Mouse (Mus musculus): ENCODE data around the gene Thap2.

Thap2 gene

DNA sequence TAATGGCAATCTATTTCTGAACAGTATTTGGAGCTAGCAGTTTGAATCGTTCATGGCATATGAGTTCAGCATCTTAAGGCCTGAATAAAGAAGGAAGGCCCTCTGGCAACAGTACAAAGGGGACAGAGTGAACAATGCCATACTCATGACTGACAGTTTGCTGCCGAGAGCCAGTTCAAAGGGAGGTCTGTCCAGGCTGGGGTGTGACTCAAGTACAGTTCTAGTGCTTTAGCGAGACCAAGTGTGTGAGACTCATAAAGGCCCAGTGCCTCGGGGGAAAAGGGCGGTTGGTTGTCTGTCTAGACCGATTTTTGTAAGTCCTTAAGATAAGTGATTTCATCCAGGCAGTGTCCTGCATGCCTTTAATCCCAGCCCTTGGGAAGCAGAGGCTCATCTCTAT lies 29.7 kb downstream of the Thap2 start:
- DNase-seq (ENCODE audit: low spot score), result no peak

DNA sequence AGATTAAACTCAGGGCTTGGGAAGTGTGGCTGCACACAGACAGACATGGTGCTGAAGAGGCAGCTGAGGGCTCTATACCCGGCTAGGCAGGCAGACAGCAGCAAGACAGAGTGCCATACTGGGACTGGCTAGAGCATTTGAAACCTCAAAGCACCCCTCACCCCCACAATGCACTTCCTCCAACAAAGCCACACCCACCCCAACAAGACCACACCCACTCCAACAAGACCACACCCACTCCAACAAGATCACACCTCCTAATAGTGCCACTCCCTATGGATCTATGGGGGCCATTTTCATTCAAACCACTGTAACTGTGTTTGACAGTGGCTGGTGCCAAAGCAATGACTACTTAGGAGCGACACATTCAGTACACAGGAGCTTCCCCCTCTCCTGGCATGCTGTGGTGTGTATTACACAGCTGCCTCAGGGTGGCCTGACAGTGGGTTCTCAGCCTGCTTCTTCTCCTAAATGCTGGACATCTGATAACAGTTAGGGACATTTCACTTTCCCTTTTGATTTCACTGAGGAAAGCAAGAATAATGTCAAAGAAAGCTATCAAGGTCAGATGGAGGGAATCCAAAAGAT lies 33.3 kb downstream of the Thap2 start:
- no peak for DNase-seq (ENCODE audit: low spot score)

- DNase-seq (ENCODE audit: low spot score), result no peak
Measured at GRCm38 (mm10) chr10:115349509-115349908, 34.7 kb downstream of the Thap2 start.

DNA sequence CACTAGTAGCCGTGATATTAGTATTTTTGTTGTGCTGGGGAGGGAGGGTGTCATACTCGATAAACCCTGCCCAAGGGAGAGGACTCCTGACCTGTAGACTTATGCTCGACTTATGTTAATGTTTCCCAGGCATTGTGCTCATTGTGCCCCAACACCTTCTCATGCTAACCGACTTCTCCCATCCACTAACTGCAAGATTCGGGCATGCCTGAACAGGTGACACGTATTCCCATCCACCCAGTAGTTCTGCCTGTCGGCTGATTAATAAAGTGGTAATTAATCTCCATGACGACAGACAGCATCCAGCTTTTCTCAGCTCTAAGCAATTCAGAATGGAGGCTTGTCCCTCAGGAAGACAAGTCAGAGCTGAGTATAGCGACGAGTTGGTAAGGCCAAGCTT lies 35.2 kb downstream of the Thap2 start:
- DNase-seq (ENCODE audit: low spot score), result no peak

DNA sequence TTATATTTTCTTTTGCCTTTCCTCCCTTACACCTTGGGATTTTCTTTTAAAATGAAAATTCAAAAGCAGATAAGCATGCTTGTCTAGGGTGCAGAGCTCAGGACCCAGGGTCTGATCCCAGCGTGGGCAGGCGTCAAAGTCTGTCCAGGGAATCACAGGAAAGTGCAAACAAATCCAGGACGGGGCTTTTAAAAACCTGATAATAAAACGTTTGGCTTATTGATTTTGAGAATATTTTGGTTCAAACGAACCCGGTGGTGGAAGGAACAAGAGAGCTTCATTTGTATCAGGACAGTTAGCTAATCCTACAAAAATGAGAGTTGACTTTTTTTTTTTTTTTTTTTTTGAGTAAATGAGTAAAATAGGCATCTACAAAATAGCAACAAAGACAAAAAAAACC lies 36.1 kb downstream of the Thap2 start:
- DNase-seq (ENCODE audit: low spot score), result no peak

- no peak for DNase-seq (ENCODE audit: low spot score)
Measured at GRCm38 (mm10) chr10:115346444-115346843, 37.8 kb downstream of the Thap2 start.

DNA sequence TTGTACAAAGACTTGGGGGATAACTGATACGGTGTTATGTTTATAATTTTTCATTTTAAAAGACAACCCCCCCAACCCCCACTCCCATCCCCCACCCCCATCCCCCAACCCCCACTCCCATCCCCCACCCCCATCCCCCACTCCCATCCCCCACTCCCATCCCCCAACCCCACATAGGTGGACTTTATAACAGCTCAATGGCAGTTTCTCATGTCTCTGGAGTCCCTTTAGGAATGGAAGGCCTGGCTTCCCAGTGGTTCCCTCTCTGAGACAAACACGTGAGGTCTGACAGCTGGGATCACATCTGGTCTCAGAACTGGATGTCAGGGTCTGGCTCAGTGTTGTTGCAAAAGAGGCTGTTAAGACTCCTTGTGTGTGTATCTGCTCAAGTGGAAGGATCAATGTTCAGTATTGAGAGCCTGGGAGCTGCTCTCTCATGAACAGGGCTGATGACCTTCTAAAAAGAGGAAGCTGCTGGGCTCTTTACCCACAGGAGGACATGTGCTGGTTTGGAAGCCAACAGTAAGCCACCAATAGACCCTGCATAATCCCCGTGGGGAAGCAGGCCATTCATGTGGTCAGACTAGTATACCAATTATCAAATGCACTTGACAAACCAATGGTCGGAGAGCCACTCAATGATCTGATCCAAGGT lies 41.3 kb downstream of the Thap2 start:
- no peak for DNase-seq (ENCODE audit: low spot score)

- no peak for DNase-seq (ENCODE audit: low spot score)
Measured at GRCm38 (mm10) chr10:115339820-115340328, 44.4 kb downstream of the Thap2 start.

GRCm38 (mm10) chr10:115336901-115337300 lies 47.3 kb downstream of the Thap2 start:
- no peak for DNase-seq (ENCODE audit: low spot score)

- DNase-seq (ENCODE audit: low spot score), result no peak
Measured at GRCm38 (mm10) chr10:115333528-115333927, 50.7 kb downstream of the Thap2 start.

GRCm38 (mm10) chr10:115332997-115333396 lies 51.2 kb downstream of the Thap2 start:
- DNase-seq (ENCODE audit: low spot score), result no peak

GRCm38 (mm10) chr10:115332420-115332952 lies 51.8 kb downstream of the Thap2 start:
- DNase-seq (ENCODE audit: low spot score), result no peak

DNA sequence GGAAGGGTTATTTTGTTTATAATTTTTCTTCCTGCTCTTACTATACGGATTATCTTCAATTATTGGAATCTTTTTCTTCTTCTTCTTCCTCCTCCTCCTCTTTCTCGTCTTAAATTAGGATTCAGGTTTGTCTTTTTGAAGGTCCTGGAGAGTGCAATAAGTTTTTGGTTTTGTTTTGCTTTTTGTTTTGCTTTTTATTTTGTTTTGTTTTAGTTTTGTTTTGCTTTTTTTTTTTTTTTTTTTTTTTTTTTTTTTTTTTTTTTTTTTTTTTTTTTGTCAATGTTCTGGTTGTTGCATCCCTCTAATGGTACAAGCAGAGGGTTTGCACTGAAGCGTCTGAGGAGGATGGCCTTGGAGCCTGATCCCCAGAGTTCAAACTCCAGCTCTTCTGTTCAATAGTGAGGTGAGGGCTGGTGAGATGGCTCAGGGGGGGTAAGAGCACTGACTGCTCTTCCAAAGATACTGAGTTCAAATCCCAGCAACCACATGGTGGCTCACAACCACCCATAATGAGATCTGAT lies 55.2 kb downstream of the Thap2 start:
- no peak for DNase-seq (ENCODE audit: low spot score)

DNA sequence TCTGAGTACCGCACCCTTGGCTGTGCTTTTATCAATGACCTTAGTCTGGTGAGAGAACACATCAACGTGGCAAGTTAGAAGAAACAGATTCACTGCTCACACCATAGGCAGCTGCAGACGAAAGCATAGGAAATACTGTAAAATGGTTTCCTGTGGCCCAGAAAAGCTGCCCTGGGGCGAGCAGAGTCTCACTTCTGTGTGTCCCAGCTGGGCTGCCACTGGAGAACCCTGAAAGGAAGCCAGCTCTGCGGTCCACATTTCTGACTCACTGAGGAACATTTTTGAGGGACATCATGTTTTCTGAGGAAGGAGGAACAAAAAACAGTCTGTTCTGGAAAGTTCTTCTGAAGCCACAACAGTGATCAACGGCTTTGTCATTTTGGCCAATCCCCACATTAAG lies 55.7 kb downstream of the Thap2 start:
- DNase-seq (ENCODE audit: low spot score), result peak; percentile 16

DNA sequence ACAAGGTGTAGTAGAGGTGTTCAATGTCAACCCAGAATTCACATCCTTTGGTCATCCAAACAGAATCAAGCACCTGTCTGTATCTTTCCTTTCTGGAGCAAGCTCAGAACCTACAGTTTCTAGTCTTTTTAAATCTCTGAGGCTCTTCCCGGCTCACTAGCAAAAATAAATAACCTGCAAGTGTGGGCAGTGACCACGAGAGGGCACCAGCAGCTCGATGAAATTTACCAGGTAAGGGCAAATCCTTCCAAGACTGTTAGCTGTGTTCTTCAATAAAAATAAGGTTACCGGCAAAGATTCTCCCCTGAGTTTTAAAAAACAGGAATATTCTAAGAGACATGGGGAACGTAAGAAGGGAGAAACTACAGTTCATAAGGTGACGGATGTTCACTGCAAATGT lies 60.9 kb downstream of the Thap2 start:
- peak; percentile 62 for DNase-seq (ENCODE audit: low spot score)

DNA sequence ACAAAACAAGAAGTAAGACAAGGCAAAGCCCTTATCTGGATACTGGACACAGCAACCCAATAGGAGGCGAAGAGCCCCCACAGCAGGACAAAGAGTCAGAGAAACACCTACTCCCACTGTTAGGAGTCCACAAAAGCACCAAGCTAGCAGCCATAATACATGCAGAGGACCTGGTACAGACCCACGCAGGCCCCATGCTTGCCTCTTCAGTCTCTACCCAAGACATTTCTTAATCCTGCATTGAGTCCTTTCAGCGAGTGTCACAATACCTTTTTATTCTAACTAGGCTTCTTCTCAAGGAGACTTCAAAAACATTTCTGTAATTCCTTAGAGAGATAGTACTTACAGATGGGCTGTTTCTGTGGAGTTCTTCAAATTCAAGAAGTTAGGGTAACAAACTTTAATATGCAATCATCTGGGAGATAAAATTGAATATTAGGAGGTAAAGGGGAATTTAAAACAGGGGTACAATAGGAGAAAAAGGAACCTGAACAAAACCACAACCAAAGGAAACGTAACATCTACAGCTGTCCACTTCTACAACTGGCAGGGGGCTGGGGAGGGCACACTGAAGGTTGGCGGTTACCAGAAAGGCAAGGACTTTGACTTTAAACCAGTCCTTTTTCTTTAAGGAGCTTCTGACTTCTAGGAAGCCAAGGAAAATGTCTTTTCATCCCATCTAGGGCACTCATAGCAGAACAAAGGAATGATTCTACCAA lies 62.8 kb downstream of the Thap2 start:
- DNase-seq (ENCODE audit: low spot score), result no peak

Data from urinary bladder, postnatal 14 days (tissue).